Mouse (Mus musculus) gastrocnemius, adult 8-10 months (tissue): Measurements from ENCODE around the gene Defb22. TPM values are rescaled to one million over a fixed set of nuclear protein-coding genes. Genes with fewer than 3 reads are reported as not detected.

Experiments
- DNase-seq, 2 experiments: peaks; one replicate each; pipeline ENCODE4 v3.0.0; 2022; ENCODE audit warnings: low spot score in 2 of 2
- total RNA-seq, 4 experiments: library from RNA; stranded (reverse); gene quantifications; 2 replicates each; pipeline ENCODE4 v1.2.4; 2022

Defb22 gene
- not detected for total RNA-seq

- DNase-seq: no peak
Measured at GRCm38 (mm10) chr2:152490038-152490437, at the start of gene Defb22. TSS of gene Defb22 (minus strand) at chr2:152490138.

- no peak for DNase-seq
Measured at GRCm38 (mm10) chr2:152517981-152518380, 28.0 kb upstream of the Defb22 start, which contains the start of gene Defb28. TSS of gene Defb28 (plus strand) at chr2:152518255.

DNA sequence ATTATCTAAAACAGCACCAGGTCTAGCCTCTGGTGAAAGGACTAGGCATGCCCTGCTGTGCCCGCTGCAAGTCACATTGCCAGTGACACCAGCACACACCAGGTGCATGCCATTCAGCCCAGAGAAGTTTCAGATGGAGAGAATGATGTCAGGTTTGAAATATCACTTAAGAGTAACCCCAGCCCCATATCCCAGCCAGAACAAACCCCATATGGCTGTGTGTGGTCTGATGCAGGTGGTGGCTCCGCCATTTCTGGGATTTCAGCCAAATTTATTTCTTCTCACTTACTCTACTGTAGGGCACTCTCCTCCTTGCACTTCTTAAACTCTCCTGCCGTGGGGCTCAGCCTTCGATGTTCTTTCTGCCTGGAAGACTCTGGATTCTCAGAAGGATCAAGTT is 26.1 kb upstream of the Defb22 start:
- no peak for DNase-seq

GRCm38 (mm10) chr2:152511592-152511991 is 21.7 kb upstream of the Defb22 start, which contains the start of gene Defb26:
TSS of gene Defb26 (minus strand) at chr2:152511692.
- DNase-seq: no peak

- DNase-seq: no peak
Measured at GRCm38 (mm10) chr2:152503950-152504349, 14.0 kb upstream of the Defb22 start.

- DNase-seq: no peak
Measured at GRCm38 (mm10) chr2:152500863-152501229, 10.9 kb upstream of the Defb22 start.

DNA sequence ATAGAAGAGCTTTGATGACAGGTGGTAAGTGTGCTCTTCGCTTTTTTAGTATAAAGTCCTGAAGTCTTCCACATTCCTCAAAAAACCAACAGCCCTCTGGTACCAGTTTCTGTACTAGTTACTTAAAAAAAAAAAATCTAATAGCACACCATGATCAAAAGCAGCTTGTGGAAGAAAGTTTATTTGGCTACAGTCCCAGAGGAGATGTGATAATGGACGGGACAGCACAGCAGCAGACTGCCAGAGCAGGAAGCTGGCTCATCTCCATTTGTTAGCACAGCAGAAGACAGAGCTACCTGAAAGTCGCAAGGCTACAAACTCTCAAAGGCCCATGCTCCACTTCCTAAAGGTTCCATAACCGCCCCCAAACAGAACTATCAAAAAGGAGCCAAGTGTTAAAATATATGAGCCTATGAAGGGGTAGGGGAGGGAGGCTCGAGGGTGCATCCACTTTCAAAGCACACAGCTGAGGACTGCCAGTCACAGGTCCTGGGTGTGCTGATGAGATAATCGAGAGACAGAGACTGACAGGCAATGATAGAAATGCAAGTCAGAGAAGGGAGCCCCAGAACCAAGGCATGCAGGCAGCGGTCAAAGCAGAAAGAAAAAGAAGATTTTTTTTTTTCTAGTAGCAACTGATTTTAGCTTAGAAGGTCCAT is 10.4 kb upstream of the Defb22 start:
- no peak for DNase-seq

DNA sequence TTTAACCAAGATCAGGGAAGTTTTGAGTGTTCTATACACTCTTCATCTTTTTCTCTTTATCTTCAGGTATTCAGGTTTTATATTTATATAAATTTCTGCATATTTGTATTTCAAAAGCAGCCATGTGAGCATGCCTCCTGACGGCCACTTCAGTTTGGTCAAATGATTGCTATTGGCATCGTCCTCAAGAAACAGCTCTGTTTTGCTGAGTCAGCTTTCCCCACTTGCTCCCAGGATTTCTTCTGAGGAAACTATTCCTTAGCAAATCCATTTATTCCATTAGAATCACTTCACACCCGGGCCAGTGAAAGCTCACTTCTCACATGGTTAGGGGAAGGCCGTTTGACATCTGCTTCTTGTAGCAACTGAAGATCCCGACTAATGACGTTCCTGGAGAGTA is 8.1 kb upstream of the Defb22 start:
- DNase-seq: no peak

GRCm38 (mm10) chr2:152493151-152493550 is 3.2 kb upstream of the Defb22 start:
- no peak for DNase-seq

DNA sequence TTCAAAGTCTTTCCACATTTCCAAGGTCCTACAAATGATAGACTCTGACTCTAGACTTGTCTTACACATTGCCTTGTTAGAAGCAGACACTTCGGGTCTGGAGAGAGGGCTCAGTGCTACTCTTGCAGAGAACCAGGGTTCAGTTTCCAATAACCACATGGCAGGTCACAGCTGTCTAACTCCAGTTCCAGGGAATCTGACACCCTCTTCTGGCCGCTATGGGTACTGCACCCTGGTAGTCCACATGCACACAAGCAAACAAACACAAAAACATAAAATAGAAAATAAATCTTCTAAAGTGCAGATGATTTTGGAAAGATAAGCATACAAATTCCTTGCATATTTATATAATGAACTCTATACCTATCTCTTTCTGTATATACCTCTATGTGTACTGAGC is 2.9 kb downstream of the Defb22 start:
- DNase-seq: no peak

GRCm38 (mm10) chr2:152481726-152482125 is 8.2 kb downstream of the Defb22 start:
- no peak for DNase-seq

- no peak for DNase-seq
Measured at GRCm38 (mm10) chr2:152480881-152481280, 9.1 kb downstream of the Defb22 start.

- no peak for DNase-seq
Measured at GRCm38 (mm10) chr2:152476763-152477162, 13.2 kb downstream of the Defb22 start, which contains the start of gene Defb20. TSS of gene Defb20 (plus strand) at chr2:152477063.

DNA sequence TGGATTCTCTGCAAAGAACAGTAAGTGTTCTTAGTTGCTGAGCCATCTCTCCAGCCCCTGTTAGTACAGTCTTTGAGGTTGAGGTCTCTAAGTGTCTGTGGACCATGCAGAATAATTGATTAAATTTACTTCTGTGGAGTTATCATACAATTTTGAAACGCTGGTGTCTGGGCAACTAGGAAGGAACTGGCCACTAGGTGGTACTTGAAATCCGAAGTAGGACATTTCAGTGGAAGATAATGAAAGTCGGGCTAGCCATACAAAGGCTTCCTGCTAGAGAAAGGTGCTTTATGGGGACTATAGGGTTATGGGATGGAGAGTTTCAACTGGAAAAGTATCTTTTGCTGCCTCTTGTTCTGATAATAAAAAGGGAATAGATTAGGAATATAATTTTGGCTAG is 17.5 kb downstream of the Defb22 start:
- DNase-seq: no peak

DNA sequence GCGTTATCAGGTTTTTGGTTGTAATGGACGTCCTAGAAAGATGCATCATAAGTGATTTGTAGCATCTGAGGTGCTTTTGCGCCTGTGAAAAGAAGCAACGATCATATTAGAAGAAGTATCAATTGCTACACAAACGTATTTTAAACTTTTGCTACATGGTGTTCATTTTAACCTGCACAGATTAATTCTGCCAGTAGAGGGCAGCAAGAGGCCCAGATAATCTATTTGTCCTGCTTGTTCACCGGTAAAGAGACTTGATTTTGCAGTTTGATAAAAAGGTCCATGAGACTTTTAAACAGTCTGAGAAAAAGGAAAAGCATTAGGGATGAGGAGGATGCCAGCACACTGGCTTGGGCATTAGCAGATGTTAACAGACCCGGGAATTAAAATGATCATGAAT is 19.0 kb downstream of the Defb22 start:
- no peak for DNase-seq

DNA sequence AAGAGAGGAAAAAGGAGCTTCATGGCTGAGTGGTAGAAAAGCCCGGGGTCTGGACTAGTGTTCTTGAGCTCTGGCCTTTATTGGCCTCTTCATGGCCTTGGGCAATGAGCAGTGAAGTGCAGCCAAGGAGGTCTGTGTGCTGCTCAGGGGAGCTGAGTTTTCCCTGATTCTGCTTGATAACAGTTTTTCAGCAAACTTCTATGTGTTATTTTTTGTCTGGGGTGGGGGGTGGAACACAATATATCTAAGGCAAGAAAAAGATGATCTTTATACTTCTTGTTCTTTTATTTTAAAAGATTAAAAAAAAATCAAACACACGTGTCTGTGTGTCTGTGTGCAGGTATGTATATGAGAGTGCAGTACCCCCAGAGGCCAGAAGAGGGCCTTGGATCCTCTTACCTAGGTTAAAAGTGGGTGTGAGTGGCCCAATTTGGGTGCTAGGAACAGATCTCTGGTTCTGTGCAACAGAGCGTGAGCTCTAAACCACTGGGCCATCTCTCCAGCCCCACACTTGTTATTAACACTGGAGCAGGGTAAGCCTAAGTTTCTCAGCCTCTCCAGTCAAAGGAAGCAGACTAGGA is 25.3 kb downstream of the Defb22 start, which contains the start of gene Defb23:
Defb23 (minus strand) TSS at position 51 of the 581 bp plus-strand sequence.
- DNase-seq: no peak

- DNase-seq: no peak
Measured at GRCm38 (mm10) chr2:152459241-152459640, 30.7 kb downstream of the Defb22 start.

DNA sequence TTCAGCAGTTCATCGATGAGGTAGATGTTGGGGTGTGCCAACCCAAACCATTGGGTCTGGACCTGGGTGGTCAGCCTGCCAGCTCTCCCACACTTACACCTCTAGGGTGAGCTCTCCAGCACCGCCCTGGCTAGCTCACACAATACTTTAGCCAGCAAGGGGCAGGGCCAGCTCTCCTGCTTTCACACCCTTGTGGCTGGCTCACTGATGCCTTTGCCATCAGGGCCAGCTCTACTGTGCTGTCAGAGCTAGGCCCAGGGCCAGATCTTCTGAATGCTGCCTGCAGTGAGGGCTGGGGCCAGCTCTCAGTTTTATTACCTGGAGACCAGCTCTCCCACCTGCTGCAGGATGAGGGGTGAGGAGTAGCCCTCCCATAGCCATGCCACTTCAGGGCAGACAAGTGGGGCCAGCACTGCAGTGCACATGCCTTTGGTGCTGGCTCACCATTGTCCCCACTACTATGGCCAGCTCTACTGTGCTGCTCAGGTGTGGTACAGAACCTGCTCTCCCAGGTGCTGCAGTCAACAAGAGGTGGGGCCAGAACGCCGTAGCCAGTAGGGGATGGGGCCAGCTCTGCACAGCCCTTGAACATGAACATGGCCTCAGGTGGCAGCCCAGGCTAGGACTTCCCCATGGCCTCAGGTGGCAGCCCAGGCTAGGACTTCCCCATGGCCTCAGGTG is 37.7 kb downstream of the Defb22 start:
- DNase-seq: peak in 1 of 2 experiments; percentile 43

DNA sequence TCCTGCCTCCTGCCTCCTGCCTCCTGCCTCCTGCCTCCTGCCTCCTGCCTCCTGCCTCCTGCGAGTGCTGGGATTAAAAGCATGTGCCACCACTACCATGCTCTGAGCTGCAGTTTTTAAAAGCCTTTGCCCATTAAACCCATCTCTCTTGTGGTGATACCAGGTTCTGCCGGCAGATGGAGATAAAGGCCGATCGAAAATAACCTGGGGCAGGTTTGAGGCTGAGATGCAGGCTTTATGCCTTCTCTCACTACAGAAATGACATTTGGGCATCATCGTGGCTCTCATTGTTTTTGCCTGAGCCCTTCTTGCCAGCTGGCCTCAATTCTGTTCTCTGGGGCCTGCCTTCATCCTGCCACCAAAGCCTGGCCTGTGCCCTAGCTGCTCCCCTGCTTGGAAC is 39.7 kb downstream of the Defb22 start:
- peak in 1 of 2 experiments; percentile 13 for DNase-seq

- no peak for DNase-seq
Measured at GRCm38 (mm10) chr2:152447461-152447860, 42.5 kb downstream of the Defb22 start.

- DNase-seq: no peak
Measured at GRCm38 (mm10) chr2:152446642-152447041, 43.3 kb downstream of the Defb22 start.

- no peak for DNase-seq
Measured at GRCm38 (mm10) chr2:152443281-152443680, 46.7 kb downstream of the Defb22 start.
